Mouse (Mus musculus): Measurements from ENCODE around the gene Uck2. TPM values are rescaled to one million over a fixed set of nuclear protein-coding genes. Genes with fewer than 3 reads are reported as not detected.
A peak's percentile ranks its signal among the peaks of the same experiment; 100 is the strongest.

Gene Uck2
- polyA plus RNA-seq, 1 experiment: 17.5 TPM

GRCm38 (mm10) chr1:167269350-167269811 is 15.7 kb downstream of the Uck2 start:
- H3K4me3 ChIP-seq (ENCODE audit: insufficient read depth, low read depth, low read length): no peak overlapping the region
- no peaks in the 10 kb centered on the region for H3K27me3 ChIP-seq (replicated peaks; ENCODE audit: control insufficient read depth, insufficient read depth, low read length)
- 25% methylated on average over 14 of the region's 14 CpGs for WGBS
- TF ChIP-seq POLR2A (IDR thresholded peaks at IDR 0.05; ENCODE audit: low read depth, low read length): no peak
- no peak for TF ChIP-seq CTCF (conservative IDR thresholded peaks at IDR 0.05; ENCODE audit: insufficient read depth, insufficient read length, low read depth, low read length)
- H3K4me1 ChIP-seq (ENCODE audit: control insufficient read depth, insufficient read depth, low read length): peaks cover 7% of the 10 kb centered on the region
- DNase-seq: no peak
- no peaks in the 10 kb centered on the region for H3K36me3 ChIP-seq (ENCODE audit: control insufficient read depth, insufficient read depth, low read length)
- H3K27ac ChIP-seq (ENCODE audit: insufficient read depth, low read depth, low read length): no peak overlapping the region

DNA sequence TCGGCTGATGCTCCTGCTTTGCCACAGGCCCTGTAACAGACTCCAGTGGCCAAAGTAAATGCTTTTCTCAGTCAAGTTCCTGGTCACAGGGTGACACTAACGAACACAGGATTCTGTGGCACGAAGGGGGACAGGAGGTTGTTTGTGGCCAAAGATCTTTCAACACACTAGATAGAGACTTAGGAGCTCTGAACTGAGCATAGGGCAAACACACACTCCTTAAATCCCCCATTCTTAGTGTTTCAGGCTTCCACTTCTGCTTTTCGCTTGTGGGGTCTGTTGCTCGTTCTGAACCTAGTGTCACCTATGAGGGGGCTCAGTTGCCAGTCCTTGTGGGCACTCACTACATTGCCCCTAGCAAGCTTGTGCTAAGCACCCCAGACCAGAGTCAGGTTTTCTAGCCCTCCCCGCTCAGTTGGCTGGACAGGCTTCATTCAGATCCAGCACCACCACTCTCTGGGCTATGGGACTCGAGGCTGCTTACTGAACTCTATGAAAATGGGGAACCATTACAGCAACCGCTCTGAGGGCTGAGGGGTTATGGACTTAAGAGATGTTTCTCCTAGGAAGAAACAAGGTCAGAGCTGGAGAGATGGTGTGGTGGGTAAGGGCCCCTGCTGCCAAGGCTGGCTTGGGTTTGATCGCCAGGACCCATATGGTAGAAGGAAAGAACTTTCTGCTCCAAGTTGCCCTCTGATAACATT is 16.6 kb downstream of the Uck2 start:
- TF ChIP-seq POLR2A (IDR thresholded peaks at IDR 0.05; ENCODE audit: low read depth, low read length): no peak
- no peak for TF ChIP-seq CTCF (conservative IDR thresholded peaks at IDR 0.05; ENCODE audit: insufficient read depth, insufficient read length, low read depth, low read length)
- no peak overlapping the region for H3K4me3 ChIP-seq (ENCODE audit: insufficient read depth, low read depth, low read length)
- DNase-seq: no peak
- no peaks in the 10 kb centered on the region for H3K36me3 ChIP-seq (ENCODE audit: control insufficient read depth, insufficient read depth, low read length)
- 88% methylated on average over 9 of the region's 9 CpGs for WGBS
- H3K27ac ChIP-seq (ENCODE audit: insufficient read depth, low read depth, low read length): no peak overlapping the region
- H3K4me1 ChIP-seq (ENCODE audit: control insufficient read depth, insufficient read depth, low read length): peaks cover 7% of the 10 kb centered on the region
- no peaks in the 10 kb centered on the region for H3K27me3 ChIP-seq (replicated peaks; ENCODE audit: control insufficient read depth, insufficient read depth, low read length)

DNA sequence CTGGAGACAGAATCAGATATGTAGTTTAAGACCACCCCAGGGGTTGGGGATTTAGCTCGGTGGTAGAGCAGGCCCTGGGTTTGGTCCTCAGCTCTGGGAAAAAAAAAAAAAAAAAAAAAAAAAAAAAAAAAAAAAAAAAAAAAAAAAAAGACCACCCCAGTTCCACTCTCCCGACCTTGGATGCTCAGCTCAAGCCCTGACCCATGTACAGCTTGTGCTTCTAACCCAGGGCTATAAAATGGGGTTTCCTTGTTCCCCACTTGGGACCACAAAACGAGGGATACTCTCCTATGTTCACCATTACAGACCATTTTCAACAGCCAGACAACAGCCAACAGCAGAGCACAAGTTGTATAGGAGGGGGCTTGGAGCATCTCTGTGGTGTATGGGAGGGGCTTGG is 18.4 kb downstream of the Uck2 start:
- DNase-seq: no peak
- no peaks in the 10 kb centered on the region for H3K36me3 ChIP-seq (ENCODE audit: control insufficient read depth, insufficient read depth, low read length)
- TF ChIP-seq POLR2A (IDR thresholded peaks at IDR 0.05; ENCODE audit: low read depth, low read length): no peak
- no peak for TF ChIP-seq CTCF (conservative IDR thresholded peaks at IDR 0.05; ENCODE audit: insufficient read depth, insufficient read length, low read depth, low read length)
- WGBS: 83% methylated on average over 3 of the region's 3 CpGs
- H3K4me3 ChIP-seq (ENCODE audit: insufficient read depth, low read depth, low read length): no peak overlapping the region
- H3K27ac ChIP-seq (ENCODE audit: insufficient read depth, low read depth, low read length): no peak overlapping the region
- no peaks in the 10 kb centered on the region for H3K27me3 ChIP-seq (replicated peaks; ENCODE audit: control insufficient read depth, insufficient read depth, low read length)
- peaks cover 12% of the 10 kb centered on the region for H3K4me1 ChIP-seq (ENCODE audit: control insufficient read depth, insufficient read depth, low read length)

DNA sequence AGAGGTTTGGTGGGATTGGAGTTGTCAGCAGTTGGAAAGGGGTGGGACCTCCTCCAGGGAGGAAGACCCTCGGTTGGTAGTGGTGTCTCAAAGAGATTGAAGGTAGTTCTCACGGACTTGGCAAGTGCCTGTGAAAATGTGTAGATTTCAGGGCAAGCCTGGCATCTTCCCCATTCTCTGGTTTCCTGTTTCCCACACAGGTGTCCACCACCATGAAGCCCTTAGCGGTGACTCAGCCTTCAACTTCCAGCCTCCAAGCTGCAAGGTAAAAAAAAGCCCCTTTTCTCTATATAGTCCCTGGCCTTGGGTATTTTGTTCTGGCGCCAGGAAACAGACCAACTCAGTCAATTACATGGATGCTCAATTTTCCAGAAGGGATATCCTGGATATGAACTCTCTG is 19.8 kb downstream of the Uck2 start:
- Histone ChIP-seq H3K27me3 (replicated peaks; ENCODE audit: control insufficient read depth, insufficient read depth, low read length) (no peaks in the 10 kb centered on the region), H3K4me1 (ENCODE audit: control insufficient read depth, insufficient read depth, low read length) (peaks cover 10% of the 10 kb centered on the region), H3K27ac (ENCODE audit: insufficient read depth, low read depth, low read length) (no peak overlapping the region), H3K4me3 (ENCODE audit: insufficient read depth, low read depth, low read length) (no peak overlapping the region), H3K36me3 (ENCODE audit: control insufficient read depth, insufficient read depth, low read length) (no peaks in the 10 kb centered on the region)
- 71% methylated on average over 4 of the region's 4 CpGs for WGBS
- DNase-seq: no peak
- TF ChIP-seq POLR2A (IDR thresholded peaks at IDR 0.05; ENCODE audit: low read depth, low read length) (no peak), CTCF (conservative IDR thresholded peaks at IDR 0.05; ENCODE audit: insufficient read depth, insufficient read length, low read depth, low read length) (no peak)

GRCm38 (mm10) chr1:167262489-167263041 is 22.6 kb downstream of the Uck2 start:
- Histone ChIP-seq H3K27me3 (replicated peaks; ENCODE audit: control insufficient read depth, insufficient read depth, low read length) (no peaks in the 10 kb centered on the region), H3K4me1 (ENCODE audit: control insufficient read depth, insufficient read depth, low read length) (peaks cover 7% of the 10 kb centered on the region; the same call in 1 of the 2 replicates), H3K4me3 (ENCODE audit: insufficient read depth, low read depth, low read length) (no peak overlapping the region), H3K36me3 (ENCODE audit: control insufficient read depth, insufficient read depth, low read length) (no peaks in the 10 kb centered on the region), H3K27ac (ENCODE audit: insufficient read depth, low read depth, low read length) (no peak overlapping the region)
- no peak for TF ChIP-seq POLR2A (IDR thresholded peaks at IDR 0.05; ENCODE audit: low read depth, low read length)
- TF ChIP-seq CTCF (conservative IDR thresholded peaks at IDR 0.05; ENCODE audit: insufficient read depth, insufficient read length, low read depth, low read length): no peak
- 46% methylated on average over 10 of the region's 10 CpGs for WGBS
- DNase-seq: no peak

DNA sequence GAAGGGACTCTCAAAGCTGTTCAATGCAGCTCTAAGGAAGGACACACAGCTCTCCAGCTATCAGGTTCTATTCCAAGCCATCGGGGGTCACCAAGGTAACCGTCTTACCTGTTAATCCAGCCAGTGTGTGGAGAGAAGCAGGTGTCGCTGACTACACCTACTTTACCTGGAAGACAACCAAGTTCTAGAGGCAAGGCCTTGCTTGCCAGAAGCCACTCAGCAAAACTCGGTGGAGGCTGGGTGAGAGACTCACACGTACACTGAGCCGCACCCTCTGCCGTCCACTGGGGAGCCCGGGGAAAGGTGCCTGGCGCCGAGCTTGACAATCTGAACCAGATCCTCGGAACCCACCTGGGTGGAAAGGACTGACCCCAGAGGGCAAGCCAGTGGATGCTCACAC is 23.4 kb downstream of the Uck2 start:
- H3K27ac ChIP-seq (ENCODE audit: insufficient read depth, low read depth, low read length): no peak overlapping the region
- no peak overlapping the region for H3K4me3 ChIP-seq (ENCODE audit: insufficient read depth, low read depth, low read length)
- DNase-seq: peak; percentile 52
- TF ChIP-seq POLR2A (IDR thresholded peaks at IDR 0.05; ENCODE audit: low read depth, low read length) (no peak), CTCF (conservative IDR thresholded peaks at IDR 0.05; ENCODE audit: insufficient read depth, insufficient read length, low read depth, low read length) (no peak)
- no peaks in the 10 kb centered on the region for H3K36me3 ChIP-seq (ENCODE audit: control insufficient read depth, insufficient read depth, low read length)
- H3K27me3 ChIP-seq (replicated peaks; ENCODE audit: control insufficient read depth, insufficient read depth, low read length): no peaks in the 10 kb centered on the region
- 56% methylated on average over 11 of the region's 11 CpGs for WGBS
- peaks cover 7% of the 10 kb centered on the region; the same call in 1 of the 2 replicates for H3K4me1 ChIP-seq (ENCODE audit: control insufficient read depth, insufficient read depth, low read length)

DNA sequence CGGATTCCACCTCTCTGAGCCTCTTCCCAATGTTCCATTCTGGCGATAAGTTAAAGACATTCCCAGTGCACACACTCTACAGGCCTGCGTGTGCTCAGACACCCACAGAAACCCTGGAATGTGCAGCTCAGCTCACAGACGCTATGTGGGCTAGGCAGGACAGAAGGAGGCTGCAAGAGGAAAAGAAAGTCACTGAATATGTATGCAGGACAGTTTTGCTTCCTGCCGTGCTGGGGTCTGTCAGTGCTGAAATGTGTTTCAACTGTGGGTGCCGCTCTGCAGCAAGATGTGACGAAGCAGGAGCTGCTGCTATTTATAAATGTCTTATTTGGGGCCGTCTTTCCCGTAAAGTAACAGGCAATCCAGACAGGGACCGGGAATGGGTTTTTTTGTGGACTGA is 25.4 kb downstream of the Uck2 start:
- no peak for DNase-seq
- Histone ChIP-seq H3K36me3 (ENCODE audit: control insufficient read depth, insufficient read depth, low read length) (no peaks in the 10 kb centered on the region), H3K4me3 (ENCODE audit: insufficient read depth, low read depth, low read length) (no peak overlapping the region), H3K27ac (ENCODE audit: insufficient read depth, low read depth, low read length) (no peak overlapping the region), H3K4me1 (ENCODE audit: control insufficient read depth, insufficient read depth, low read length) (peaks cover 7% of the 10 kb centered on the region; the same call in 1 of the 2 replicates), H3K27me3 (replicated peaks; ENCODE audit: control insufficient read depth, insufficient read depth, low read length) (no peaks in the 10 kb centered on the region)
- TF ChIP-seq CTCF (conservative IDR thresholded peaks at IDR 0.05; ENCODE audit: insufficient read depth, insufficient read length, low read depth, low read length) (no peak), POLR2A (IDR thresholded peaks at IDR 0.05; ENCODE audit: low read depth, low read length) (no peak)
- WGBS: 66% methylated on average over 10 of the region's 10 CpGs

All from kidney, adult 2 months (tissue).